Mouse (Mus musculus): ENCODE results near the gene Ino80d. TPM values are rescaled to one million over a fixed set of nuclear protein-coding genes. Genes with fewer than 3 reads are reported as not detected.

Gene Ino80d
- polyA plus RNA-seq, 1 experiment from 2014 or later, result 9.8 TPM

DNA sequence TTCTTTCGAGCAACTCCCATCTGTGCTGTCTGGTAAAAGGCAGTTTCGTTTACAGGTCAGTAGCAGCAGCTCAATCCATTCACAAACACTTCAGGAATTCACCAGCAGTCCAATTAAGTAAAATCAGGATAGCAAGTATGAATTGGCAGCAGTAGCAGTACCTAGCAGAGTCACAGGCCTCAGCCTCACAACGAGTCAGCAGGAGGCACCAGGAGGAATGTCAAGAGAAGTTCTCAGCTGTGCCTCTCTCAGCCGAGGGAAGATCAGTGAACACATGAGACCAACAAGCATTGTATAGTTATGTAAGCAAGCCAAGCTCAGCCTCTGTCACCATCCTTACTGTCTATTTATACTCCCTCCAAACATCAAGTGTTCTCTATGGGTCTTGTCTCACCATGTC, 15.6 kb downstream of the Ino80d start:
- WGBS, result 85% methylated on average over 4 of the region's 4 CpGs
- Histone ChIP-seq H3K9me3 (replicated peaks) (no peaks in the 10 kb centered on the region), H3K27ac (replicated peaks) (no peak overlapping the region), H3K4me3 (no peak overlapping the region), H3K27me3 (ENCODE audit: low read depth, poor library complexity, severe bottlenecking) (no peaks in the 10 kb centered on the region), H3K36me3 (peaks cover 97% of the 10 kb centered on the region), H3K4me1 (no peaks in the 10 kb centered on the region)
- no peak for DNase-seq (ENCODE audit: low spot score)

DNA sequence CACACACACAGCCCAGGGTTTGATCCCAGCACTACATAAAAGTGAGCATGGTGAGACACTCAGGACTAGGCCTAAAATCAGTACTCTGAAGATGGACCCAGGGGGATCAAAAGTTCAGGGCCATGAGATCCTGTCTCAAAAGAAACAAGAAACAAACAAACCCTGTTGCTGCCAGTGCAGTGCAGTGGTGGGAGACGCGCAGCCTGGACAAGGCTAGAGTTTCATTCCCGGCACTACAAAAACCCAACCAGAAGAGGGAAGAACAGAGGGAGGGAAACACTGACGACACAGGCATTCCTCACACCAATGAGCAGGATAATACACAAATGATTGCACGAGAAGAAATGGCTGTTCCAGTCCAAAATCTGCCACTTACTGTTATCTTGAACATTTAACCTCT, 18.4 kb downstream of the Ino80d start:
- Histone ChIP-seq H3K4me3 (no peak overlapping the region), H3K36me3 (peaks cover 98% of the 10 kb centered on the region), H3K27me3 (ENCODE audit: low read depth, poor library complexity, severe bottlenecking) (no peaks in the 10 kb centered on the region), H3K4me1 (no peaks in the 10 kb centered on the region), H3K27ac (replicated peaks) (no peak overlapping the region), H3K9me3 (replicated peaks) (no peaks in the 10 kb centered on the region)
- WGBS, result 85% methylated on average over 5 of the region's 5 CpGs
- DNase-seq (ENCODE audit: low spot score), result no peak

DNA sequence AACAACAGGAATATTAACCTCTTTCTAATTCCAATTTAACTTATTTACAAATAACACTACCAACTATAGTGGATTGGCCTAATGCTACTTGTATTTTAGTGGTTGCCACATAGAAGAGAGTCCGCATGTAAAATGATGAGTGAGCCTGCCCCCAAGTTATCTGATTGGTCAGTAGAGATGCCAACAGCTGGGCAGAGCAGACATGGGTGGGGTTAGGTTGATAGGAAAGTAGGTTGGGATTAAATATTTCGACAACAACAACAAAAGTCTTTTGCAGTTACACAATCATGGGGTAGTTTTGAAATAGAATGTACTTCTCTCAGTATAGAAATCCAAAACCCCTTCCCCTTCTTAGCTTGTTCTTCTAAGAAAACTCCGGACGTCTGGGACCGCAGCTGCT, 24.7 kb downstream of the Ino80d start:
- WGBS, result 91% methylated on average over 5 of the region's 5 CpGs
- peaks cover 95% of the 10 kb centered on the region for H3K36me3 ChIP-seq
- H3K4me1 ChIP-seq, result no peaks in the 10 kb centered on the region

DNA sequence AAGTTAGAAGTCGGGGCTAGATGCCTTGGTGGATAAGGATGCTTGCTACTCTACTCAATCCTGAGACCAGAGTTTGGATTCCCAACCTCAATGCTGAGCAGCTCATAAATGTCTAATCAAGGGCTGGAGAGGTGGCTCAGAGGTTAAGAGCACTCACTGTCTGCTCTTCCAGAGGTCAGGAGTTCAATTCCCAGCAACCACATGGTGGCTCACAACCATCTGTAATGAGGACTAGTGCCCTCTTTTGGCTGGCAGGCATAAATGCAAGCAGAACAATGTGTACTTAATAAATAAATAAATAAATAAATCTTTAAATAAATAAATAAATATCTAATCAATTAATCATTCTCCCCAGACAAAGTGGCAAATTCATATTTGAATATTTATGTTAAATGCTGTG, 25.9 kb downstream of the Ino80d start:
- H3K4me3 ChIP-seq, result no peak overlapping the region
- WGBS, result 96% methylated on average over 1 of the region's 1 CpGs
- no peaks in the 10 kb centered on the region for H3K9me3 ChIP-seq (replicated peaks)
- no peaks in the 10 kb centered on the region for H3K4me1 ChIP-seq
- peaks cover 92% of the 10 kb centered on the region for H3K36me3 ChIP-seq
- H3K27ac ChIP-seq (replicated peaks), result no peak overlapping the region
- H3K27me3 ChIP-seq (ENCODE audit: low read depth, poor library complexity, severe bottlenecking), result no peaks in the 10 kb centered on the region
- DNase-seq (ENCODE audit: low spot score), result no peak

More for the DNA sequence above, 24.7 kb downstream of the Ino80d start:
- H3K4me3 ChIP-seq, result no peak overlapping the region
- no peaks in the 10 kb centered on the region for H3K9me3 ChIP-seq (replicated peaks)
- no peaks in the 10 kb centered on the region for H3K27me3 ChIP-seq (ENCODE audit: low read depth, poor library complexity, severe bottlenecking)
- H3K27ac ChIP-seq (replicated peaks), result no peak overlapping the region
- no peak for DNase-seq (ENCODE audit: low spot score)

DNA sequence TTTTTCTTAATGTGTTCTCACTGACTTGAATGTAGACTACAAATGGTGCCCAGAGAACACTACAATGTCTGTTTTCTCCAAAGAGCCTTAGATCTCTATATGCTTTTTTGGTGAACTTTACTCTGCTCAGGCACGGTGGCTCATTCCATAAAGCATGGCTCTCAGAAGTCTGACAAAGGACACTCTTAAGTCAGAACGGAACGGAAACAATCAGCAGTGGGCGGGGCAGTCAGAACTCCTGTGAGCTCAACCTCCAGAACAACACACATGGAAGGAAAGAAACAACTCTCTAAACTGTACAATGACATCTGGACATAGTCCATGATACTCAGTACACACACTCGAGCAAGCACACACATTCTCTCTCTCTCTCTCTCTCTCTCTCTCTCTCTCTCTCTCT, 34.2 kb downstream of the Ino80d start:
- H3K36me3 ChIP-seq, result peaks cover 86% of the 10 kb centered on the region
- no peak for DNase-seq (ENCODE audit: low spot score)
- H3K4me3 ChIP-seq, result no peak overlapping the region
- no peaks in the 10 kb centered on the region for H3K4me1 ChIP-seq
- no peaks in the 10 kb centered on the region for H3K9me3 ChIP-seq (replicated peaks)
- no peaks in the 10 kb centered on the region for H3K27me3 ChIP-seq (ENCODE audit: low read depth, poor library complexity, severe bottlenecking)
- WGBS, result 81% methylated on average over 5 of the region's 5 CpGs
- no peak overlapping the region for H3K27ac ChIP-seq (replicated peaks)

DNA sequence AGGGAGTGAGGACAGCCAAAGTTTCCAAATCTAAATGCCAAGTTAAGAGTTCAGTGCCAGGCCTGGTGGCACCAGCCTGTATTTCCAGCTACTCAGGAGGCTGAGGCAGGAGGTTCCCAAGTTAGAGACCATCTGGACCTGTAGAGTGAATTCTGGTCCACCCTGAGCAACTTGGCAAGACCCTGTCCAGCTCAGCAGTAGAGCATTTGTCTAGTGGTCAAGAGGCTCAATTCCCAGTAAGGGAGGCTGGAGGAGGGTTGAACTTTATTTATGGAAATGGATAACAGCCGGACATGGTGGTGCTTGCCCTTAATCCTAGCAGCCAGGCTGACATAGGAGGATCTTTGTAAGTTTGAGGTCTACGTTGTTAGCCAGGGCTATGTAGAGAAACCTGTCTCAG, 38.1 kb downstream of the Ino80d start:
- DNase-seq (ENCODE audit: low spot score), result no peak
- Histone ChIP-seq H3K27me3 (ENCODE audit: low read depth, poor library complexity, severe bottlenecking) (no peaks in the 10 kb centered on the region), H3K27ac (replicated peaks) (no peak overlapping the region), H3K4me1 (no peaks in the 10 kb centered on the region), H3K36me3 (peaks cover 98% of the 10 kb centered on the region), H3K9me3 (replicated peaks) (no peaks in the 10 kb centered on the region), H3K4me3 (no peak overlapping the region)
- WGBS, result 92% methylated on average over 2 of the region's 2 CpGs

DNA sequence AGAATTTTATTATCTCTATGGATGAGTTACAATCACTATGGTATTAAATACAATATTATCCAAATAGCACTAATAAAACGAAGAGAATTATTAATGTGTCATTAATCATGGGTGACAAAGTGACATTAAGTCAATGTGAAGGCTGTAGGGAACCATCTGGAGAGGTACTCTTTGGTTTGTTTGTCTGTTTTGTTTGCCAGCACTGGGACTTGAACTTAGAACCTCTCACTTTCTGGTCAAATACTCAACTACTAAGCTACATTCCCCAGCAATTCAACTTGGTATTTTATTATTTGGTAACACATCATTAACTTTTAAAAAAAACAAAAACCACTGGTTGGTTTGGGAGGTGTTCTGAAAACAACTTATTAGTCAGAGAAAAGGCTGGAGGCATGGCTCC, 43.1 kb downstream of the Ino80d start:
- no peak overlapping the region for H3K4me3 ChIP-seq
- WGBS, result 85% methylated on average over 1 of the region's 1 CpGs
- no peak for DNase-seq (ENCODE audit: low spot score)
- H3K36me3 ChIP-seq, result peaks cover 99% of the 10 kb centered on the region
- H3K9me3 ChIP-seq (replicated peaks), result peaks cover 5% of the 10 kb centered on the region; the same call in 1 of the 2 replicates
- H3K27me3 ChIP-seq (ENCODE audit: low read depth, poor library complexity, severe bottlenecking), result no peaks in the 10 kb centered on the region
- no peaks in the 10 kb centered on the region for H3K4me1 ChIP-seq
- H3K27ac ChIP-seq (replicated peaks), result no peak overlapping the region

DNA sequence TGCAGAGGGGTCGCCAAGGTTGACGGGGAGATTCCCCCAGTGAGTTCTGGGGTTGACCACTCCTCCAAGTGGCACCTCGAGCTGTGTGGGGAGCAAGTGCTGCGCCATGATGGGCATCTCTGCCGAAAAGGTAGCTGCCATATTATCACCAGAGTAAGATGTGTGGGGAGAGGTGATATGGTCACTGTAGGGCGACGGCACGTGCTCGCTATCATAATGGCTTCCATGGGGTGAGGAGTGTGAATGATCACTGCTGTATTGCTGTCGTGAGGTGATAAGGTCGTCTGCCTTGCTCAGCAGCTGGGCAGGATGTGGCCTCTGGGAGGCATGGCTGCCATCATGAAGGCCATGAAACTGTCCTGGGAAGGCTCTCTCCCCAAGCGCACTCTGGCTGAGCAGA, 56.1 kb downstream of the Ino80d start:
- no peaks in the 10 kb centered on the region for H3K9me3 ChIP-seq (replicated peaks)
- no peak overlapping the region for H3K27ac ChIP-seq (replicated peaks)
- peaks cover 84% of the 10 kb centered on the region for H3K36me3 ChIP-seq
- H3K4me3 ChIP-seq, result no peak overlapping the region
- H3K4me1 ChIP-seq, result no peaks in the 10 kb centered on the region
- DNase-seq (ENCODE audit: low spot score), result no peak
- 96% methylated on average over 12 of the region's 12 CpGs for WGBS
- H3K27me3 ChIP-seq (ENCODE audit: low read depth, poor library complexity, severe bottlenecking), result no peaks in the 10 kb centered on the region

DNA sequence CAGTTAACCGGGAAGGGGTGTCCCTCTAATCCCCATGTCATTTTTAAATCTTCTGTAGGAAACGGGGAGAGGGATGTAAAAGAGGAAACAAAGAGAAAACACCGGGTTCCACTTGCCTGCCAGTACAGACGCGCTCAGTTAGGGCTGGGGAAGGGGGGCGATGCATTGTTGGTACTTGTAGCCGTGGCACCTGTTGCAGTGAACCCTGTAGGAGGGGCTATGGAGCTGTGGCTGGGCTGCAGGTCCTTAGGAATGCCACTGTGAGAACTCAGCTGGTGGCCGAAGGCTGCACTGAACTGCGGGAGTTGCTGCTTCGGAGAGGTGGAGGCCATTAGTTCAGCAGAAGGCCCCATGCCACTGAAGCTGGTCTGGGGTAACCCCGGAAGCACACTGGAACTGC, 56.6 kb downstream of the Ino80d start:
- Histone ChIP-seq H3K9me3 (replicated peaks) (no peaks in the 10 kb centered on the region), H3K4me3 (no peak overlapping the region), H3K27me3 (ENCODE audit: low read depth, poor library complexity, severe bottlenecking) (no peaks in the 10 kb centered on the region), H3K36me3 (peaks cover 81% of the 10 kb centered on the region), H3K4me1 (no peaks in the 10 kb centered on the region), H3K27ac (replicated peaks) (no peak overlapping the region)
- DNase-seq (ENCODE audit: low spot score), result no peak
- 88% methylated on average over 11 of the region's 11 CpGs for WGBS

DNA sequence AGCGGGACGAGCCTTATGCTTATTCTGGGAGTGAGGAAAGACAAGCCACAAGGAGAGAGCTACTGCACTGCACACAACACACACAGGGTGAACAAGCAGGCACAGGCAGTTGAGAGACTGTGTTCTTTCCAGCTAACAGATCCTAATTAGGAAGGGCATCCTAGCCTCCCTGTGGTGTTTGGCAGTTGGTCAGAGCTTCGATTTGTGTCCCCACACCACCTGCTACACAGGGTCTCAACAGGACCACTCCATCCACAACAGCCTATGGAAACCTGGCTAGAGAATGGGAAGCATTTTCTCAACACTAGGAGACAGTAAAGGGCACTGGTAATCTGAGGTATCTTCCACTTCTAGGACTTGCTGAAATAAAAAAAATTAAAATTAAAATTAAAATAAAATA, 57.1 kb downstream of the Ino80d start:
- H3K36me3 ChIP-seq, result peaks cover 81% of the 10 kb centered on the region
- WGBS, result 84% methylated on average over 3 of the region's 3 CpGs
- no peak overlapping the region for H3K4me3 ChIP-seq
- H3K9me3 ChIP-seq (replicated peaks), result no peaks in the 10 kb centered on the region
- H3K27me3 ChIP-seq (ENCODE audit: low read depth, poor library complexity, severe bottlenecking), result no peaks in the 10 kb centered on the region
- H3K4me1 ChIP-seq, result no peaks in the 10 kb centered on the region
- DNase-seq (ENCODE audit: low spot score), result no peak
- H3K27ac ChIP-seq (replicated peaks), result no peak overlapping the region

DNA sequence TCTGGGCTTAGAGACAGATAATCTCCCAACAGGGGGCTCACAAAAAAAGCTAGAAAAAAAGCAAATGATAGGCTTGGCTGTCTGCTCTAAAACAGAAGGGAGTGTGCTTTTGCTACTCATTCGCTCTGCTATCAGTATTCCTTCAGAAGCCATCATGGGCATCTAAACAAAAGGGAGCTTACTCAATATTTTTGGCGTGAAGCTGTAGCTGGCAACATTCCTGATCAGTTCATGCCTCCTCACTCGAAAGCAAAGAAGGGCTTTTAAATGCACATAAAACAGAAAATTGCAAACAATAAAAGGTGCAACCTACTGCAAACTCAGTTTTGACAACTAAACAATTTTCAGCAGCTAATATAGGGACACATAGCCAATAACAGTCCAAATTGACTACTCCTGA, 59.1 kb downstream of the Ino80d start:
- Histone ChIP-seq H3K9me3 (replicated peaks) (no peaks in the 10 kb centered on the region), H3K27me3 (ENCODE audit: low read depth, poor library complexity, severe bottlenecking) (no peaks in the 10 kb centered on the region), H3K27ac (replicated peaks) (no peak overlapping the region), H3K4me3 (no peak overlapping the region), H3K4me1 (no peaks in the 10 kb centered on the region), H3K36me3 (peaks cover 69% of the 10 kb centered on the region)
- 78% methylated on average over 3 of the region's 3 CpGs for WGBS
- no peak for DNase-seq (ENCODE audit: low spot score)

DNA sequence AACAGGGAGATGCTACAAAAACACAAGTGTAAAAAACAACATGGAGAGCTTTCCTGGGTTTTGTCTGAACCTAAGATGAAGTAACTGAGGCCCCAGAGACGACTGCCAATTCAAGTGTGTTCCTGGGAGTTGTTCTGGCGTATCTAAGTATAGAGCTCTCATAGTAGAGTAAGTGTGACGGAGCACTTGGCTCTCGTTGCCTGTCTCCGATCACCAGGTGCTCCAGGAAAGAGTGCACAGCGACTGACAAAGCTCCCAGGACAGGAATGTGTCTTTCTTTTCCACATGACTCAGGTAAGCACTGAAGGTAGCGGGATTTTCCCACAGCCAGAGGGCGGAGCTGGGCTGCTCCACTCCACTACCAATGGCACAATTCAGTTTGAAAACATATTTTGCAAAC, 63.6 kb downstream of the Ino80d start:
- Histone ChIP-seq H3K27ac (replicated peaks) (no peak overlapping the region), H3K4me1 (no peaks in the 10 kb centered on the region), H3K27me3 (ENCODE audit: low read depth, poor library complexity, severe bottlenecking) (no peaks in the 10 kb centered on the region), H3K9me3 (replicated peaks) (no peaks in the 10 kb centered on the region), H3K36me3 (peaks cover 49% of the 10 kb centered on the region), H3K4me3 (no peak overlapping the region)
- WGBS, result 90% methylated on average over 8 of the region's 8 CpGs
- no peak for DNase-seq (ENCODE audit: low spot score)

DNA sequence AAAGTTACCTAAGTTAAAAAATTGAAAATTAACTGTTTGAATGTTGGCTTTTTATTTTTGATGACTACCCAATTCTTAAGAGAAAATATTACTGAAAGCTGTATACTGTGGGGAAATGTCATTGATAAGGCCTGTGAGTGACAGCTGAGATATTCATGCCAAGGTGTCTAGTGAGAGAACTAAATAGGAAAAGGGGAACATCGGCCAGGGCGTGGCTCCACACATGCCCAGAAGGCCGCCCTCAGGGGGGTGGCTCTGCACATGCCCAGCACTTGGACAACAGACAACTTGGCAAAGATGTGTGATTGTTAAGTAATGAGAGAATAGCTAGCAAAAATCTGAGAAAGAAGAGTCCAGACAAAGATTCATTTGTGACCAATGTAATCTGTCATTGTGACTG, 64.5 kb downstream of the Ino80d start:
- Histone ChIP-seq H3K36me3 (peaks cover 43% of the 10 kb centered on the region), H3K27ac (replicated peaks) (no peak overlapping the region), H3K27me3 (ENCODE audit: low read depth, poor library complexity, severe bottlenecking) (no peaks in the 10 kb centered on the region), H3K4me3 (no peak overlapping the region), H3K9me3 (replicated peaks) (no peaks in the 10 kb centered on the region), H3K4me1 (no peaks in the 10 kb centered on the region)
- 95% methylated on average over 3 of the region's 3 CpGs for WGBS
- DNase-seq (ENCODE audit: low spot score), result no peak

DNA sequence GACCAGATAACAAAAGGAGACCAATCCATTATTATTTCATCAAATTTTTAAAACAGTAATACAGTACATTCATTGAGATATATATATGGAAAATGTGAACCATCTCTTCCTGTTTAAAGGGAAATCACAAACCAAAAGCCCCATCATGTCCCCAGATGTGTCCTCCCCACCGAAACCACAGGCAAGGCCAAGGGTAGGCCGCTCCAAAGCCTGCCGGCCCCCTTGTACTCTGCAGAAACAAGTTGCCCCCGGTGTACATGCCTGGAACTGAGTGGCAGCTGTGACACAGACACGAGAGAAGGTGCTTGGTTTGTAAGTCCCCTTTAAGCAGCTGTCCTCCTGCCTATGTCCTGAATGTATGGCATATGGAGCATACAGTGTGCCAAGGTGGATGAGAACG, 66.5 kb downstream of the Ino80d start:
- no peaks in the 10 kb centered on the region for H3K4me1 ChIP-seq
- 86% methylated on average over 6 of the region's 6 CpGs for WGBS
- H3K36me3 ChIP-seq, result peaks cover 37% of the 10 kb centered on the region

More for the DNA sequence above, 66.5 kb downstream of the Ino80d start:
- DNase-seq (ENCODE audit: low spot score), result no peak
- H3K4me3 ChIP-seq, result no peak overlapping the region
- no peaks in the 10 kb centered on the region for H3K9me3 ChIP-seq (replicated peaks)
- H3K27me3 ChIP-seq (ENCODE audit: low read depth, poor library complexity, severe bottlenecking), result no peaks in the 10 kb centered on the region
- no peak overlapping the region for H3K27ac ChIP-seq (replicated peaks)

Measured in midbrain, embryonic 10.5 days (tissue).